Mouse (Mus musculus): ENCODE measurements around the gene Slc4a5. TPM values are rescaled to one million over a fixed set of nuclear protein-coding genes. Genes with fewer than 3 reads are reported as not detected.
"Not testable (repeated sequence)": the region's sequence is repeated elsewhere in the genome, so short reads cannot be mapped to it uniquely, and the experiment has no call there.

Gene Slc4a5
- polyA plus RNA-seq, 1 experiment from 2014 or later = 0.52 TPM

DNA sequence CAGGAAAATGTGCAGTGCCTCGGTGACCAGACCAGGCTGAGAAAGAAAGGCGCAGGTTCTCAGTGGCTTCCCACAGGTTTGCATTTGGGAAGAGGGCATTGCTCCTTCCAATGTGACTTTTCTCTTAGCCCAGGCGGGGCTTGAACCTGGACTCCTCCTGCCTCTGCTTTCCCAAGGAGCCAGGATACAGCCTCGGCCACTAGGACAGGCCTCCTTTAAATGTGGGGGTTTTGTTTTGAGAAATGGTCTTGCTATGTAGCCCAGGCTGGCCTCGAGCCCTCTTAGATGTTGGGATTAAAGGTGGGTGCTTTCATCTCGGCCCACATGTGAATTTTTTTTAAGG lies 106.7 kb downstream of the Slc4a5 start:
- H3K4me1 ChIP-seq (replicated peaks) = peaks cover 14% of the 10 kb centered on the region
- H3K36me3 ChIP-seq = peaks cover 18% of the 10 kb centered on the region
- no peak for ATAC-seq (ENCODE audit: insufficient number of reproducible peaks, low FRiP score)
- peak overlapping the region; percentile 94 for H3K27ac ChIP-seq (ENCODE audit: poor library complexity, severe bottlenecking)
- H3K27me3 ChIP-seq (replicated peaks) = no peaks in the 10 kb centered on the region
- no peaks in the 10 kb centered on the region for H3K9me3 ChIP-seq (replicated peaks)
- peak overlapping the region; percentile 91 for H3K9ac ChIP-seq
- peak overlapping the region; percentile 86 for H3K4me2 ChIP-seq
- peak overlapping the region; percentile 80 for H3K4me3 ChIP-seq
- 5% methylated on average over 6 of the region's 6 CpGs for WGBS

DNA sequence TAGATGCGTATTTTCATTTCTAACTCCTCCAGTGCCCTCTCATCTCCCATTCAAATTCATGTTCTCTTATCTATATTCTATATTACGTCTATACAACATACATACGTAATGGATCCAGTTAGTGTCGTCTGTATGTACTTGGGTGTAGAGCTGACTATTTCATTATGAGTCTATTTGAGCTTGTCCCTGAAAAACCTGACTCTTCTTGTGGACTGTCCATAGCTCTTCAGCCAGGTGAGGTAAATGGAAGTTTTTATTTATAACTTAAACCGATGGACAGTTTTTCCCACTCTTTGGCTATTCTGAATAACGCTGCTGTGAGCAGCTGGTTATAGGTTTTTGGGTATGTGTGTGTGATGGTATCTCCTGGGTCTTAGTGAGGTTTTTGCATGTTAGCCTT lies 107.1 kb downstream of the Slc4a5 start:
- H3K9ac ChIP-seq = peak overlapping the region; percentile 5; the same call in 1 of the 2 replicates
- H3K27ac ChIP-seq (ENCODE audit: poor library complexity, severe bottlenecking) = no peak overlapping the region
- peak overlapping the region; percentile 86 for H3K4me2 ChIP-seq
- H3K27me3 ChIP-seq (replicated peaks) = no peaks in the 10 kb centered on the region
- no peaks in the 10 kb centered on the region for H3K9me3 ChIP-seq (replicated peaks)
- ATAC-seq (ENCODE audit: insufficient number of reproducible peaks, low FRiP score) = no peak
- peak overlapping the region; percentile 80 for H3K4me3 ChIP-seq
- H3K4me1 ChIP-seq (replicated peaks) = peaks cover 14% of the 10 kb centered on the region
- WGBS = 60% methylated on average over 6 of the region's 6 CpGs
- H3K36me3 ChIP-seq = peaks cover 22% of the 10 kb centered on the region

DNA sequence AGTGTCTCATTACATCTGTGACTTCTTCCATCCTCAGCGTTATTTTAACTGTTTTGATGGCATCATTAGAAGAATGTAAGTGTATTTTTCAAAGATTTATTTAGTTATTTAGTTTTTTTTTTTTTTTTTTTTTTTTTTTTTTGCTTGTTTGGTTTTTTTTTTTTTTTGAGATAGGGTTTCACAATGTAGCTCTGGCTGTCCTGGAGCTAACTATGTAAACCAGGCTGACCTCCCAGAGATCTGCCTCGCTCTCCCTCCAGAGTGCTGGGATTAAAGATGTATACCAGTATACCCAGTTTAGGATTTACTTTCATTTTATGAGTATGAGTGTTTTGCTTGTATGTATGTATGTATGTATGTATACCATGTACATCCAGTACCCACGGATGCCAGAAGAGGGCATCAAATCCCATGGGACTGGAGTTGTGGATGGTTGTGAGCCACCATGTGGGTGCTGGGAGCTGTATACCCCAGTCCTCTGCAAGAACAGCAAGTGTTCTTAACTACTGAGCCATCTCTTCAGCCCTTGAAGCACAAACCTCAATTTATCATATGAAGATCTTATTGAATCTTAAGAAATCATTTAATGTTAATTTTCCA lies 108.1 kb downstream of the Slc4a5 start:
- Histone ChIP-seq H3K36me3 (peaks cover 30% of the 10 kb centered on the region), H3K27ac (ENCODE audit: poor library complexity, severe bottlenecking) (no peak overlapping the region), H3K9me3 (replicated peaks) (no peaks in the 10 kb centered on the region), H3K4me3 (no peak overlapping the region), H3K4me1 (replicated peaks) (peaks cover 14% of the 10 kb centered on the region), H3K27me3 (replicated peaks) (no peaks in the 10 kb centered on the region), H3K9ac (no peak overlapping the region), H3K4me2 (no peak overlapping the region)
- 93% methylated on average over 3 of the region's 3 CpGs for WGBS
- no peak for ATAC-seq (ENCODE audit: insufficient number of reproducible peaks, low FRiP score)

DNA sequence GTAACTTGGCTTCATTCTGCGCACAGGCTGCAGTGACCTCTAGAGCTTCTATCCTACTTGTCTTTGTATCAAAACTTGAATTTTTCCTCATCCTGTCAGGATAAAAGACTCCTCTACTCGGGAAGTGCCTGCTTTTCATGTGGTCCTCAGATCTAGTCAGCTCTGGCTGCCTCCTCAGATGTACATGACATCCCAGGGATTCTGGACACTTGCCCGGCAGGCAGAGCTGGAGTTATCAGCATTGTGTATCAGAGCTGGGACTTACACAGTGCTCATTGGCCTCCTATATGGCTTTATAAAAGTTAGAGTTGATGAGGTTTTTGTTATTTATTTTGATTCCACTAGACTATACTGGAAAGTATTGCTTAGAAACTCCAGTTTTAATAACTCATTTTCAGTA lies 121.8 kb downstream of the Slc4a5 start:
- H3K36me3 ChIP-seq = peaks cover 54% of the 10 kb centered on the region
- 69% methylated on average over 3 of the region's 3 CpGs for WGBS

DNA sequence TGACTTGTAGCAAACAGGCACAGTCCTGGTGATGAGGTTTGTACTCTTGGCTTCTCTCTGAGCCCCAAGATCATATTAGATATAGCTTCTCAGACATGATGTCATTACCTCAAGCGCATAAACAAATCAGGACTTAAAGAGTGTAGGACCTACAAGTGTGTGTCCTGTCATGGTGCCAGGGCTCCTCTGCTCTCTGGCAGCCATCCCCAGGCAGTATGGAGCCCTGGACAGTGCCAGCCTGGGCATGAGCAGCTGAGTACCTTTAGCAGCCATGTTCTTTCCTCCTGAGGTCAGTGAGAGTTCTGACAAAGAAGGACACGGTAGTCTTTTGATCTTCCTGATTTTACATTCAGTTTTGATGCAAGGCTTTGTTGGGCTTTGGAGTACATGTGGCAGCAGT lies 123.3 kb downstream of the Slc4a5 start:
- Histone ChIP-seq H3K4me2 (no peak overlapping the region), H3K9me3 (replicated peaks) (no peaks in the 10 kb centered on the region), H3K36me3 (peaks cover 57% of the 10 kb centered on the region), H3K4me3 (no peak overlapping the region), H3K27ac (ENCODE audit: poor library complexity, severe bottlenecking) (no peak overlapping the region), H3K4me1 (replicated peaks) (no peaks in the 10 kb centered on the region), H3K27me3 (replicated peaks) (no peaks in the 10 kb centered on the region), H3K9ac (no peak overlapping the region)
- 91% methylated on average over 2 of the region's 2 CpGs for WGBS
- no peak for ATAC-seq (ENCODE audit: insufficient number of reproducible peaks, low FRiP score)

More for the DNA sequence above, 121.8 kb downstream of the Slc4a5 start:
- no peak overlapping the region for H3K9ac ChIP-seq
- H3K27ac ChIP-seq (ENCODE audit: poor library complexity, severe bottlenecking) = no peak overlapping the region
- no peaks in the 10 kb centered on the region for H3K9me3 ChIP-seq (replicated peaks)
- no peak overlapping the region for H3K4me3 ChIP-seq
- no peaks in the 10 kb centered on the region for H3K4me1 ChIP-seq (replicated peaks)
- H3K4me2 ChIP-seq = no peak overlapping the region
- no peaks in the 10 kb centered on the region for H3K27me3 ChIP-seq (replicated peaks)
- no peak for ATAC-seq (ENCODE audit: insufficient number of reproducible peaks, low FRiP score)

DNA sequence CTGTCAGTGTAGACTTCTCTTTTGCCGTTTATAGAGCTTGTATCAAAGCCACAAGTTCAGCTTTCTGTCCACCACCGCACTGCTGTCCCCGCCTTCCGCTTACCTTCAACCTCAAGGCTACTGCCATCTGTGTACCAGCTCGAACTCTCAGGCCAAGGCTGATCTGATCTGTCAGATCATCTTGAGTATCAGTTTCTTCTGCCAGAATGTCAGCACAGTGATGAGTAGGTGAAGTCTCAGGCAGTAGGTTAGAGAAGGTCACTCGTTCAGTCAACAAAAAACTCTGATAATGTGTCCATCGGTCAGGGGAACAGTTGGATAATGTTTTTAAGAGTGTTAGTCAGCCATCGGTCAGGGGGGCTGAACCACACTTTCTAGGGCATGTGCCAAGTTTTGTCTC lies 125.7 kb downstream of the Slc4a5 start:
- ATAC-seq (ENCODE audit: insufficient number of reproducible peaks, low FRiP score); H3K9ac ChIP-seq; H3K9me3 ChIP-seq (replicated peaks): not testable (repeated sequence)

DNA sequence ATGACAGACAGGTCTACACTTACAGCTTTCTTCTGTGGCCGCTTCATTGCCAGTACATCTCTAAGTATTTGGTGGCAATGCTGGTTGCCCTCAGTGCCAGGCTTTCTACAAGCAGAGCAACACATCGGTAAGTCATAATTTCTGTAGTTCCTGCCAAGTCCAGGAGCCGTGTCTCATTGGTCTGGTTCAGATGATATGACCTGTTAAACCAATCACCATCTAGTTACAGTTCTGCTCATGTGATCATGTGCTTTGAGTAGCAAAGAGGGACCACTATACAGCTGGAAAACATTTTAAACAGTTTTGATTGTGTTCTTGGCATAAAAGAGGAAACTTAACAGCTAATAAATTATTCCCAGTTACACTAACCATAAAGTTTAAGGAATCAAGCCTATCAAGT lies 128.3 kb downstream of the Slc4a5 start:
- H3K27me3 ChIP-seq (replicated peaks) = no peaks in the 10 kb centered on the region
- peaks cover 25% of the 10 kb centered on the region for H3K4me1 ChIP-seq (replicated peaks)
- 92% methylated on average over 3 of the region's 3 CpGs for WGBS
- no peak overlapping the region for H3K4me3 ChIP-seq
- no peak overlapping the region for H3K27ac ChIP-seq (ENCODE audit: poor library complexity, severe bottlenecking)
- H3K9me3 ChIP-seq (replicated peaks) = no peaks in the 10 kb centered on the region
- peaks cover 31% of the 10 kb centered on the region for H3K36me3 ChIP-seq
- no peak overlapping the region for H3K9ac ChIP-seq
- ATAC-seq (ENCODE audit: insufficient number of reproducible peaks, low FRiP score) = no peak
- no peak overlapping the region for H3K4me2 ChIP-seq

More for the DNA sequence above, 125.7 kb downstream of the Slc4a5 start:
- H3K4me2 ChIP-seq; H3K4me3 ChIP-seq; H3K27ac ChIP-seq (ENCODE audit: poor library complexity, severe bottlenecking); H3K27me3 ChIP-seq (replicated peaks); H3K4me1 ChIP-seq (replicated peaks): not testable (repeated sequence)
- H3K36me3 ChIP-seq = peaks cover 39% of the 10 kb centered on the region
- 89% methylated on average over 8 of the region's 8 CpGs for WGBS

DNA sequence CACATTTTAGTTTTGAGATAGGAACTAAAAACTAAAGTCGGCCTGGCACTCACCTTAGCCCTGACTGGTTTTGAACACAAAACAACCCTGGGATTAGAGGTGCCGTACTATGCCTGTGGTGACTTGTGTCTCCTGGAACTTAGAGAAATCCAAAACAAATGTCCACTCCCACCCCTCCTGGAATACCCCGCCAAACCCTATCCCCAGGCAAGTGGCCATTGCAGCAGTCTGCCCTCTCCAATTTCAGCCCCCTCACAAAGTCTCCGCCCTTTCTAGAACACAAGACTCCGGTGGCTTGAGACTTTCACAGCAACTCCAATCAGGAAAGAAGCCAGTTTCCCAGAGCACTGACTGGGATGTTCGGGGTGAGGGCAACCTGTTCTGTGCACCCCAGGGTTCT lies 129.2 kb downstream of the Slc4a5 start, which contains the start of gene Bola3:
TSS of gene Bola3 (plus strand) at position 275 of the 400 bp plus-strand sequence.
- no peak for ATAC-seq (ENCODE audit: insufficient number of reproducible peaks, low FRiP score)
- Histone ChIP-seq H3K27ac (ENCODE audit: poor library complexity, severe bottlenecking) (peak within 1 kb of the TSS; percentile 65), H3K9me3 (replicated peaks) (no peaks in the 10 kb centered on the region), H3K4me1 (replicated peaks) (peaks cover 25% of the 10 kb centered on the region), H3K27me3 (replicated peaks) (no peaks in the 10 kb centered on the region), H3K4me3 (peak within 1 kb of the TSS; percentile 97), H3K4me2 (peak within 1 kb of the TSS; percentile 89), H3K9ac (peak within 1 kb of the TSS; percentile 96), H3K36me3 (peaks cover 36% of the 10 kb centered on the region)
- 32% methylated on average over 6 of the region's 6 CpGs for WGBS

DNA sequence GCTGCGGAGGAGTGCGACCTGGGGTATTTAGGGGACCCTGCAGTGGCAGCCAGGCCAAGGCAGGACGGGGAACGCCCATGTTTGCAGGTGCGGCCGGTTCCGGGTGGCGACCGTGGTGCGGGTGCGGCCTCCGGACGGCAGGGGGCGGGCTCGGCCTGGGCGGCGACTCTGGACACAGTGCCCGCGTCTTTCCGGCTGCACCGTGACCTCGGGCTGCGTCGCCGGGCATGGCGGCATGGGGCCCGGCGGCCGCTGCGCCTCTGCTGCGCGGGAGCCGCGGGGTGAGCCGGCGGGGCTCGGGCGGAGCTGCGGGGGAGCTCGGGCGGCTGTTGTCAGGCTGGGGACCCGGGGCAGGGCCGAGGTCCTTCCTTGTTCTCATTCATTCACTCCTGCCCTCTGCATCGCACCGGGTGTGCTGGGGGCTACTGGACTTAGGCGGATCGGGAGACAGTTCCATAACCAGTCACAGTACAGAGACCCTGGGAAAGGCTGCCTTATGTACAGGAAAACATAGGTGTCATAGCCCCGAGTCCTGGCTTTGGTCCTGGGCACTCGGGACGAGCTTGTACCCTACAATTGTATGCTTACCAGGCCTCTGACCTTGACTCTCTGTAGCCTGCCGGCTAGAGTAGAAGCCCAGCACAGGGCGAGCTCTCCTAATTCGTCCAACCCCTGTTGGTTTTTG lies 129.8 kb downstream of the Slc4a5 start:
- Histone ChIP-seq H3K4me2 (peak overlapping the region; percentile 89), H3K4me1 (replicated peaks) (peaks cover 25% of the 10 kb centered on the region), H3K27me3 (replicated peaks) (no peaks in the 10 kb centered on the region), H3K27ac (ENCODE audit: poor library complexity, severe bottlenecking) (peak overlapping the region; percentile 65), H3K9me3 (replicated peaks) (no peaks in the 10 kb centered on the region), H3K36me3 (peaks cover 41% of the 10 kb centered on the region), H3K4me3 (peak overlapping the region; percentile 97), H3K9ac (peak overlapping the region; percentile 96)
- peak; percentile 92 for ATAC-seq (ENCODE audit: insufficient number of reproducible peaks, low FRiP score)
- under 1% methylated on average over 53 of the region's 53 CpGs for WGBS

DNA sequence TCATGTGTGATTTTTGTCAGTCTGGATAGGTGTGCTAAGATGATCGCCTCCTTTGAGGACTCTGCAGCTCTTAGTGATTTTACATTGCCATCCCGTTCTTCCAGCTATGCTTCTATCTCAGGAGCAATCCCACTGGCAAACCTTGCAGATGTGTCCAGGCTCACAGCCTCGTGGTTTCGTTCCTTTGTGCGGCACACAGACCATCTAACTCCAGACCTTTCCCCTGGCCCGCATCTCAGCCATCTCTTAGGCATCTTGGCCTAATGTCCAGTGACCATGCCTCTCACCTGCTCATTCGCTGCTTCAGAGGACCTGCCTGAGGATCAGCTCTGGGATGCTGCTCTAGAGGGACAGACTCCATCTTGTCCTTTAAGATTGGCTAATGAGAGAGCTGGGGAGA lies 130.5 kb downstream of the Slc4a5 start:
- H3K27ac ChIP-seq (ENCODE audit: poor library complexity, severe bottlenecking) = peak overlapping the region; percentile 65; the same call in 1 of the 2 replicates
- WGBS = 76% methylated on average over 7 of the region's 7 CpGs

DNA sequence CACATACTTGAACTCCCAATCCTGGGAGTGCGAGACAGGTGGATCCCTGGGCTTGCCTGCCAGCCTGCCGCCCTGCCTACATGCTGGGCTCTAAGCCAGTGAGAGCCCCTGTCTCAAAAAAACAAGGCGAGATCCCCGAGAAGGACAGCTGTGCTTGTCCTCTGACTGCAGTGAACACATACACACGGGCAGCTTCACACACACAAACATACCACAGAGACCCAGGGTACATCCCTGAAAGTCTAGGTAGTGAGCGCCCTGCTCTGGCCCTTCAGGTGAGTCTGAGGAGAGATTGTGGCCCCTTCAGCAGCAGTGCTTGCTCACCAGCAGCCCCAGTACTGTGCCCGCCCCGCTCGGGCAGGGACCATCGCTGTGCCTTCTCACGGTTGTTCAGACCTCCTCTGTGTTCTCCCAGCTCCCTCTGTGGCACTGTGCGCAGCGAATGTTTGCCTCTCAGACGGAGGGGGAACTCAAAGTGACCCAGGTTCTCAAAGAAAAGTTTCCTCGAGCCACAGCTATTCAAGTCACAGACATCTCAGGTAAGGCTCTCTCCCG lies 131.3 kb downstream of the Slc4a5 start:
- no peak for ATAC-seq (ENCODE audit: insufficient number of reproducible peaks, low FRiP score)
- Histone ChIP-seq H3K4me2 (peak overlapping the region; percentile 89), H3K27me3 (replicated peaks) (no peaks in the 10 kb centered on the region), H3K4me3 (no peak overlapping the region), H3K36me3 (peaks cover 56% of the 10 kb centered on the region), H3K27ac (ENCODE audit: poor library complexity, severe bottlenecking) (peak overlapping the region; percentile 64), H3K9me3 (replicated peaks) (no peaks in the 10 kb centered on the region), H3K4me1 (replicated peaks) (peaks cover 25% of the 10 kb centered on the region), H3K9ac (peak overlapping the region; percentile 96)
- 88% methylated on average over 16 of the region's 16 CpGs for WGBS

More for the DNA sequence above, 130.5 kb downstream of the Slc4a5 start:
- Histone ChIP-seq H3K36me3 (peaks cover 48% of the 10 kb centered on the region), H3K9ac (peak overlapping the region; percentile 96), H3K4me3 (peak overlapping the region; percentile 97), H3K27me3 (replicated peaks) (no peaks in the 10 kb centered on the region), H3K9me3 (replicated peaks) (no peaks in the 10 kb centered on the region), H3K4me2 (peak overlapping the region; percentile 89), H3K4me1 (replicated peaks) (peaks cover 25% of the 10 kb centered on the region)
- no peak for ATAC-seq (ENCODE audit: insufficient number of reproducible peaks, low FRiP score)
